Mouse (Mus musculus): Measurements from ENCODE around the gene Kif5a. TPM values are rescaled to one million over a fixed set of nuclear protein-coding genes. Genes with fewer than 3 reads are reported as not detected.

The Kif5a gene
- polyA plus RNA-seq, 1 experiment from 2014 or later = 1.2 TPM

DNA sequence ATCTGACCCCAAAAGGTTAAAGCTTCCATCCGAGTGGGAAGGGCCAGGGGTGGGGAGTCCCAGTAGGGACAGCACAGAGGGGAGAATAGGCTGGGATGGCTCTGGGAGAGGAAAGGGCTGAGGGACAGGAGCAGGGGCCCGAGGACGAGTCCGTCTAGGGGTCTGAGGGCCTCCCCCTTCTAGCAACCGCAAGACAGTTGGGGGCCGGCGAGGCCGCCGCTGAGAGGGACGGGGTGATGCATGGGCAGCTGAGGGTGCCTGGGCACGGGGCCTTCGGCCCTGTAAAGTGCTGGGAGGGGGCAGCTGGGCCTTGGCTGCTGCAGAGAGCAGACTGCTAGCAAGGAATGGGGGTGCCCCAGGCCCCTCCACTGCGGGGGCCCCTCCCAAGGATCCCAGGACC, 22.5 kb upstream of the Kif5a start:
- Histone ChIP-seq H3K9ac (ENCODE audit: low read length) (no peak overlapping the region), H3K36me3 (ENCODE audit: control insufficient read depth, insufficient read depth, low read length) (peaks cover 50% of the 10 kb centered on the region), H3K4me1 (replicated peaks; ENCODE audit: control insufficient read depth, insufficient read depth, low read length) (peaks cover 20% of the 10 kb centered on the region), H3K4me3 (ENCODE audit: low read length) (no peak overlapping the region), H3K4me2 (ENCODE audit: low read depth, low read length) (no peak overlapping the region), H3K27me3 (ENCODE audit: control insufficient read depth, insufficient read depth, low read depth, low read length) (no peaks in the 10 kb centered on the region), H3K9me3 (ENCODE audit: control insufficient read depth, low read length) (no peaks in the 10 kb centered on the region), H3K27ac (ENCODE audit: low read length) (no peak overlapping the region)
- WGBS = 69% methylated on average over 13 of the region's 13 CpGs
- no peak for ATAC-seq (ENCODE audit: low read depth)

DNA sequence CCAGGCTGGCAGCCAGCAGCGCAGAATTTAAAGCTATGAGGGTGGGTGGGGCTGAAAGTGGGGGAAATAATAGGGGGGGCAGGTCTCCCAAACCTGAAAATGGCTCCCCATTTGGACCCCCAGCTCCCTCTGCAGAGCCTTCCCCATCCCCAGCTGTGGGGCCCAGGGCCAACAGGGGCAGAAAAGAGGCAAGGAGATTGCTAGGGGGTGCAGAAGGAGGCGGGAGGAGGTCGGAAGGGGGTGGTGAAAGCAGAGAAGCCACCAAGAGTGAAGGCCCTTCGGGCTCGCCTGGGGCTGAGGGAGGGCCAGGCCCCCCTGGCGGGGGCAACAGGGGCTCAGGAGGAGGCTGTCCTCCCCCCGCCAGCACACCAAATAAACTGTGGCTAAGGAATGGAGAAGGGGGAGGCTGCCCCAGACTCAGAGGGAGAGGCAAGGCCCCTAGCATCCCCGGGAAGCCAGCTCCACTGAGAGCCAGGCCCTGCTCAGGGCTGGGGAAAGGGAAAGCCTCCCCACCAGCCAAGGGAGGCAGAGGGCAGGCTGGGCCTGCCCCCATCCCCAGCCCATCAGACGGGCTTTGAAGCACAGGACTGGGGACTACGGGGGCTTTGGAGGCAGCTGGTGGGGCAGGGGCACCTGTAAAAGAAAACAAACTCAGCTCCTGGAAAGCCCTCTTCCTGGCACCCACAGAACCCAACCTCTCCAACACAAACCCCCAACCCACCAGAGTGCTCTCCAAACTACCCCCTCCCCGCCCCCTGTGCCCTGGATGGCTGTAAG, 21.8 kb upstream of the Kif5a start:
- WGBS = 74% methylated on average over 10 of the region's 11 CpGs
- no peak overlapping the region for H3K9ac ChIP-seq (ENCODE audit: low read length)
- H3K4me3 ChIP-seq (ENCODE audit: low read length) = no peak overlapping the region

DNA sequence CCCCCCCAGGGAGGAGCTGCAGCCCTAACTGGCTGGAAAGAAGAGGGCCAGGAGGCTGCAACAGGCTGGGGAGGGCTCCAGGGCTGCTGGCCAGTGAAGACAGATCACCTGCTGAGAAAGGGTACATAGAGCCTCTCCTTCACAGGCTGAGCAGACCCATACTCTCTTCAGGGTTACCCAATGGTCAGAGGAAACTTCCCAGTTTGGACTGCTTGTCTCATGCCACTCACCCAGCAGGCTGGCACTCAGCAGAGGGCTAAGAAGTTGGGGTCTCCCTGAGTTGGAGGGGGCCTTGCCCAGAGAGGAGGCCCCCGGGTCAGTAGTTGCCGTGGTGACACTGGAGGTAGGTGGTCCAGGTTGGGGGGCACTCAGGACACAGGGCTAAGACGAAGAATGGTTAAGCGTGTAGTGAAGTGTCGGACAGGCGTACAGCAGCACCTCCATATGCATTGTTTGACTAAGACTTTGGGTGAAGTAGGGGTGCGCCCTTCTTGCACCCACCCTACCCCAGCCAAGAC, 21.0 kb upstream of the Kif5a start:
- ATAC-seq (ENCODE audit: low read depth) = no peak
- no peak overlapping the region for H3K9ac ChIP-seq (ENCODE audit: low read length)
- H3K4me3 ChIP-seq (ENCODE audit: low read length) = no peak overlapping the region
- no peak overlapping the region for H3K27ac ChIP-seq (ENCODE audit: low read length)
- peaks cover 16% of the 10 kb centered on the region for H3K4me1 ChIP-seq (replicated peaks; ENCODE audit: control insufficient read depth, insufficient read depth, low read length)
- H3K27me3 ChIP-seq (ENCODE audit: control insufficient read depth, insufficient read depth, low read depth, low read length) = no peaks in the 10 kb centered on the region
- H3K9me3 ChIP-seq (ENCODE audit: control insufficient read depth, low read length) = no peaks in the 10 kb centered on the region
- no peak overlapping the region for H3K4me2 ChIP-seq (ENCODE audit: low read depth, low read length)
- peaks cover 57% of the 10 kb centered on the region for H3K36me3 ChIP-seq (ENCODE audit: control insufficient read depth, insufficient read depth, low read length)
- WGBS = 91% methylated on average over 7 of the region's 7 CpGs

More for the DNA sequence above, 21.8 kb upstream of the Kif5a start:
- no peaks in the 10 kb centered on the region for H3K27me3 ChIP-seq (ENCODE audit: control insufficient read depth, insufficient read depth, low read depth, low read length)
- H3K36me3 ChIP-seq (ENCODE audit: control insufficient read depth, insufficient read depth, low read length) = peaks cover 54% of the 10 kb centered on the region
- H3K4me2 ChIP-seq (ENCODE audit: low read depth, low read length) = no peak overlapping the region
- ATAC-seq (ENCODE audit: low read depth) = no peak
- H3K27ac ChIP-seq (ENCODE audit: low read length) = no peak overlapping the region
- no peaks in the 10 kb centered on the region for H3K9me3 ChIP-seq (ENCODE audit: control insufficient read depth, low read length)
- H3K4me1 ChIP-seq (replicated peaks; ENCODE audit: control insufficient read depth, insufficient read depth, low read length) = peaks cover 19% of the 10 kb centered on the region

DNA sequence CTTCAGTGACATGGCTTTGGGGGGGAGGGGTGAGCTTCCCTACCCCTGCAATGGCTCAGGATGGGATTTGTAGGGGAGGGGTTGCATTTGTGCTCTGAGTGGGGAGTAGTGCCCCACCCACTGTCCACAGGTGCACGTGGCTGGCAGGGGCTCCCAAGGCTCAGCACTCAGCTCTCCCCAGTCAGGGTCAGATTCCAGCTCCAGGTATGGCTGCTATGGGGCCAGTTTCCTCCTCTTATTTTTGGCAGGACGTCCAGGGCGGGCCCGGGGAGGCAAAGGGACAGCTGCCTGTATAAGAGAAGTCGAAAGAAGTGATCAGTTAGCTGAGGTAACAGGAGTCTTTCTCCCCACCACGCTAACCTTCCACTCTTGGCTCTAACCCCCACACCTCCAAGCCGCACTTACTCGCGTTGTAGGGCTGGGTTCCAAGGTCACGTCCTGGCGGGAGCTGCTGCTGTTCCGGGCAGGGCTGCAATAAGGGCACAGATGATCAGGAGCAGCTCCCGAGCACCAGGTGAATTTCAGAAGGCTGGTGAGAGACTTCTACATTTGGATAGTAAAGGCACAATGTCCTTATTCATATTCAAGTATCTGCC, 19.6 kb upstream of the Kif5a start:
- Histone ChIP-seq H3K9me3 (ENCODE audit: control insufficient read depth, low read length) (no peaks in the 10 kb centered on the region), H3K4me3 (ENCODE audit: low read length) (no peak overlapping the region), H3K36me3 (ENCODE audit: control insufficient read depth, insufficient read depth, low read length) (peaks cover 71% of the 10 kb centered on the region), H3K4me1 (replicated peaks; ENCODE audit: control insufficient read depth, insufficient read depth, low read length) (peaks cover 14% of the 10 kb centered on the region), H3K4me2 (ENCODE audit: low read depth, low read length) (no peak overlapping the region), H3K27me3 (ENCODE audit: control insufficient read depth, insufficient read depth, low read depth, low read length) (no peaks in the 10 kb centered on the region), H3K9ac (ENCODE audit: low read length) (no peak overlapping the region), H3K27ac (ENCODE audit: low read length) (no peak overlapping the region)
- ATAC-seq (ENCODE audit: low read depth) = no peak
- 73% methylated on average over 13 of the region's 13 CpGs for WGBS

GRCm38 (mm10) chr10:127281316-127281715, 18.2 kb upstream of the Kif5a start:
- H3K4me3 ChIP-seq (ENCODE audit: low read length) = no peak overlapping the region
- 81% methylated on average over 8 of the region's 8 CpGs for WGBS
- H3K4me1 ChIP-seq (replicated peaks; ENCODE audit: control insufficient read depth, insufficient read depth, low read length) = peaks cover under 1% of the 10 kb centered on the region; the same call in 1 of the 2 replicates
- peaks cover 75% of the 10 kb centered on the region for H3K36me3 ChIP-seq (ENCODE audit: control insufficient read depth, insufficient read depth, low read length)
- ATAC-seq (ENCODE audit: low read depth) = no peak
- no peak overlapping the region for H3K27ac ChIP-seq (ENCODE audit: low read length)
- H3K4me2 ChIP-seq (ENCODE audit: low read depth, low read length) = no peak overlapping the region
- no peak overlapping the region for H3K9ac ChIP-seq (ENCODE audit: low read length)
- no peaks in the 10 kb centered on the region for H3K27me3 ChIP-seq (ENCODE audit: control insufficient read depth, insufficient read depth, low read depth, low read length)
- H3K9me3 ChIP-seq (ENCODE audit: control insufficient read depth, low read length) = no peaks in the 10 kb centered on the region

- Histone ChIP-seq H3K4me3 (ENCODE audit: low read length) (no peak overlapping the region), H3K27ac (ENCODE audit: low read length) (no peak overlapping the region), H3K4me2 (ENCODE audit: low read depth, low read length) (no peak overlapping the region), H3K9me3 (ENCODE audit: control insufficient read depth, low read length) (no peaks in the 10 kb centered on the region), H3K27me3 (ENCODE audit: control insufficient read depth, insufficient read depth, low read depth, low read length) (no peaks in the 10 kb centered on the region), H3K36me3 (ENCODE audit: control insufficient read depth, insufficient read depth, low read length) (peaks cover 80% of the 10 kb centered on the region), H3K4me1 (replicated peaks; ENCODE audit: control insufficient read depth, insufficient read depth, low read length) (no peaks in the 10 kb centered on the region), H3K9ac (ENCODE audit: low read length) (no peak overlapping the region)
- 100% methylated on average over 2 of the region's 2 CpGs for WGBS
- ATAC-seq (ENCODE audit: low read depth) = no peak
Observed at GRCm38 (mm10) chr10:127279730-127280129, 16.6 kb upstream of the Kif5a start.

DNA sequence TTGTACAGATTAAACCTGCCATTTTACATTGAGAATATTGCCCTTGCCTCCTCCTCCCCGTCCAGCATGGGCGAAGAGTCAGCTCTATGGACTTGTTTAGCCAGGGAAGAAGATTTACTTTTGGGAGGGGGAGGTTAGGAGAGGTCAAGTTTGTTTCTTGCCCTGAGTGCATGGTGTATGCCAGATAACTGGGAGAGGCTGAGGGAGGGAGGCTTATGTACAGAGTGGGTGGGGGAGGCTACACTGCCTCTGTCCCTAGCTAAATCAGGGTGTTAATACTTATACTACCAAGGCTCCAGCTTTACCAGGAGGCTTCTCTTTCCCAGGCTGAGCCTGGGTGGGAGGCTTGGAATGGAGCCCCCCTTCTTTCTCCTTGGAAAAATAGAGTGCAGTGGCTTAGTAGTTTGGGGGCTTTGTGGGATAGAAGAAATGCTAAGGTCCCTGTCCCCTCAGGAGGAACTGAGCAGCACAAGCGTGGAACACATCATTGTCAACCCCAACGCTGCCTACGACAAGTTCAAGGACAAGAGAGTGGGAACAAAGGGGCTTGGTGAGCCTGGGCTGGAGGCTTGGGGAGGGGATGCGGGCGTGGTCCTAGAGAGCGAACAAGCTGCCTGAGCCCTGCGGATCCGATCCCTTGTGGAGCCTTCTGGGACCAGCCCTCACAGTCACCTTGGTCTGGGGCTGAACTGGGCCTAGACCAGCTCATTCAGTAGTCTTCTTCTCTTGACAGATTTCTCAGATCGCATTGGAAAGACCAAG, 11.3 kb upstream of the Kif5a start:
- Histone ChIP-seq H3K9me3 (ENCODE audit: control insufficient read depth, low read length) (no peaks in the 10 kb centered on the region), H3K4me3 (ENCODE audit: low read length) (no peak overlapping the region), H3K36me3 (ENCODE audit: control insufficient read depth, insufficient read depth, low read length) (peaks cover 41% of the 10 kb centered on the region), H3K9ac (ENCODE audit: low read length) (no peak overlapping the region), H3K4me2 (ENCODE audit: low read depth, low read length) (no peak overlapping the region), H3K27ac (ENCODE audit: low read length) (no peak overlapping the region), H3K4me1 (replicated peaks; ENCODE audit: control insufficient read depth, insufficient read depth, low read length) (no peaks in the 10 kb centered on the region), H3K27me3 (ENCODE audit: control insufficient read depth, insufficient read depth, low read depth, low read length) (no peaks in the 10 kb centered on the region)
- no peak for ATAC-seq (ENCODE audit: low read depth)
- WGBS = 78% methylated on average over 11 of the region's 11 CpGs

DNA sequence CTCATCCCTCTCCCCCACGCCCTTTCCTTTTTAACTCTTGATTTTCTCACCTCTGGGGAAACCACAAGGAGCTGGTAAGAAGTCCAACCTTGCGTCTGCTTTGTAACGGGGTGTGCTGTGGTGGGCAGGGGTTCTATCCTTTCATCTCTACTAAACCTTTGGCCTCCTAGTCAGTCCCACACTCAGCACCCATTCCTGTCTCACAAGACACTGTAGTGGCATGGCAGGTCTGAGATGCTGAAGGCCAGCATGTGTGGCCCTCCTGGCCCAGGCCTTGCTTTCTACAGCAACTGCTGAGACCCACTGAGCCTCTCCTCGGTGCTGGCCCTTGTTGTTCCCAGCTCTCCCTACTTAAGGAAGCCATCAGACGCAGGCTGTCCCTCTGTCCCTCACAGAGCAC, 9.2 kb upstream of the Kif5a start:
- Histone ChIP-seq H3K9ac (ENCODE audit: low read length) (no peak overlapping the region), H3K9me3 (ENCODE audit: control insufficient read depth, low read length) (no peaks in the 10 kb centered on the region), H3K4me1 (replicated peaks; ENCODE audit: control insufficient read depth, insufficient read depth, low read length) (peaks cover 1% of the 10 kb centered on the region), H3K27me3 (ENCODE audit: control insufficient read depth, insufficient read depth, low read depth, low read length) (no peaks in the 10 kb centered on the region), H3K27ac (ENCODE audit: low read length) (no peak overlapping the region), H3K4me3 (ENCODE audit: low read length) (no peak overlapping the region), H3K36me3 (ENCODE audit: control insufficient read depth, insufficient read depth, low read length) (peaks cover 24% of the 10 kb centered on the region), H3K4me2 (ENCODE audit: low read depth, low read length) (no peak overlapping the region)
- WGBS = 90% methylated on average over 5 of the region's 5 CpGs
- ATAC-seq (ENCODE audit: low read depth) = no peak

GRCm38 (mm10) chr10:127269884-127270283, 6.7 kb upstream of the Kif5a start:
- Histone ChIP-seq H3K36me3 (ENCODE audit: control insufficient read depth, insufficient read depth, low read length) (peaks cover 5% of the 10 kb centered on the region), H3K27ac (ENCODE audit: low read length) (no peak overlapping the region), H3K4me1 (replicated peaks; ENCODE audit: control insufficient read depth, insufficient read depth, low read length) (peaks cover 7% of the 10 kb centered on the region), H3K4me2 (ENCODE audit: low read depth, low read length) (no peak overlapping the region), H3K9ac (ENCODE audit: low read length) (no peak overlapping the region), H3K4me3 (ENCODE audit: low read length) (no peak overlapping the region), H3K9me3 (ENCODE audit: control insufficient read depth, low read length) (no peaks in the 10 kb centered on the region), H3K27me3 (ENCODE audit: control insufficient read depth, insufficient read depth, low read depth, low read length) (no peaks in the 10 kb centered on the region)
- WGBS = 70% methylated on average over 4 of the region's 4 CpGs
- ATAC-seq (ENCODE audit: low read depth) = no peak
